In the genomic region with DNA sequence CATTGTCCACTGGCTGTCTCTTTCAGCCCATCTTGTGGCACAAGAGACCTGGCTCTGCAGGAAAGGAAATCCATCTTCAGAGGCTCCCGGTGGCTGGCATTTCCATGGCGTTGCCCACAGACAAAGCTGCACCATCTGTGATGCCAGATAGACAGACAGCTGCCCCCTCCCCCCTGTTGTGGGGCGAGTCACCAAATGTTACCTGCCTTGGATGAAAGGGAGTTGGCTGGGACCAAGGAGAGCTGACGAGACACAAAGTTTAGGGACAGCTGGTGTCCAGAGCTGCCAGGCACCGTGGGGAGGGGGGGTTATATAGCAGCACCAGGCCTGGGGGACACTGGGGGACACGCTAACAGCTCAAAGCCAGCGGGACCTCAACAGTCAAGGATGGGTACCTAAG, we compare ENCODE assay signal across 14 mouse cellular contexts.
DNase-seq lines count a peak whose midpoint lies in the region; ATAC-seq and TF ChIP-seq lines count a peak whose summit lies in the region.
"Had no signal": no experiment of that assay in that cellular context is flagged by ENCODE, and none has a peak within 500 bp of the region (broad histone marks: within the 10 kb centered on the region; RNA-seq: fewer than 3 reads in every experiment).

No protein-coding gene starts in this region.

- no peak overlapping the region for H3K4me2 ChIP-seq in midbrain, embryonic 14.5 days (ENCODE audit: low read length)
- no peak overlapping the region for H3K4me2 ChIP-seq in midbrain, embryonic 13.5 days (replicated peaks)
- no peak overlapping the region for H3K4me2 ChIP-seq in hindbrain, embryonic 16.5 days (ENCODE audit: low read length)
- no peak overlapping the region for H3K4me2 ChIP-seq in myocyte (ENCODE audit: low read depth)
- H3K4me2 ChIP-seq: limb, embryonic 13.5 days had no signal

- H3K36me3 ChIP-seq in midbrain, embryonic 14.5 days (ENCODE audit: control insufficient read depth, insufficient read depth, low read length): peaks cover 9% of the 10 kb centered on the region; the same call in 1 of the 2 replicates
- H3K36me3 ChIP-seq in midbrain, embryonic 13.5 days: peaks cover 28% of the 10 kb centered on the region
- H3K36me3 ChIP-seq in hindbrain, embryonic 16.5 days (ENCODE audit: control insufficient read depth, insufficient read depth, low read length): peaks cover 2% of the 10 kb centered on the region; the same call in 1 of the 2 replicates
- H3K36me3 ChIP-seq in myocyte (ENCODE audit: control insufficient read depth, insufficient read depth): no peaks in the 10 kb centered on the region
- no peaks in the 10 kb centered on the region for H3K36me3 ChIP-seq in embryonic facial prominence, embryonic 10.5 days (replicated peaks)
- H3K36me3 ChIP-seq: heart, embryonic 10.5 days; limb, embryonic 13.5 days had no signal

- no peak overlapping the region for H3ac ChIP-seq in myocyte (ENCODE audit: control insufficient read depth, insufficient read length)

- H3K9me3 ChIP-seq in midbrain, embryonic 14.5 days (ENCODE audit: control insufficient read depth, low read length): no peaks in the 10 kb centered on the region
- H3K9me3 ChIP-seq in midbrain, embryonic 13.5 days: no peaks in the 10 kb centered on the region
- no peaks in the 10 kb centered on the region for H3K9me3 ChIP-seq in hindbrain, embryonic 16.5 days (ENCODE audit: control insufficient read depth, low read length)
- H3K9me3 ChIP-seq in embryonic facial prominence, embryonic 10.5 days: no peaks in the 10 kb centered on the region
- H3K9me3 ChIP-seq: heart, embryonic 10.5 days; limb, embryonic 13.5 days had no signal

- H3K27me3 ChIP-seq in midbrain, embryonic 14.5 days (ENCODE audit: control insufficient read depth, insufficient read depth, low read length): no peaks in the 10 kb centered on the region
- H3K27me3 ChIP-seq in midbrain, embryonic 13.5 days: no peaks in the 10 kb centered on the region
- no peaks in the 10 kb centered on the region for H3K27me3 ChIP-seq in hindbrain, embryonic 16.5 days (replicated peaks; ENCODE audit: control insufficient read depth, insufficient read depth, low read length)
- no peaks in the 10 kb centered on the region for H3K27me3 ChIP-seq in myocyte (ENCODE audit: control insufficient read depth, insufficient read depth, insufficient read length)
- H3K27me3 ChIP-seq in embryonic facial prominence, embryonic 10.5 days (replicated peaks; ENCODE audit: low read depth, poor library complexity, severe bottlenecking): peaks cover 6% of the 10 kb centered on the region; the same call in 1 of the 2 replicates
- H3K27me3 ChIP-seq: limb, embryonic 13.5 days had no signal

- intact Hi-C loops in left cerebral cortex, adult 2 months (cut with DNase I): no loop called here

- 60% methylated on average over 7 of the region's 7 CpGs for WGBS in midbrain, embryonic 14.5 days
- WGBS in midbrain, embryonic 13.5 days: 69% methylated on average over 7 of the region's 7 CpGs
- whole genome bisulfite sequencing in hindbrain, embryonic 16.5 days: 39% methylated on average over 7 of the region's 7 CpGs
- 81% methylated on average over 7 of the region's 7 CpGs for WGBS in embryonic facial prominence, embryonic 10.5 days

- no peak for DNase-seq in midbrain, embryonic 14.5 days
- DNase-seq in cerebellum, postnatal 25 days: peak; percentile 87 to 91
- no peak for DNase-seq in embryonic facial prominence, embryonic 10.5 days (ENCODE audit: low spot score)
- no peak for DNase-seq in left cerebral cortex, adult 2 months (ENCODE audit: extremely low spot score in 1 of 2, low spot score in 2 of 2)
- no peak for DNase-seq in lung, adult 18-20 months
- DNase-seq: kidney, postnatal 36 days; lung, adult 2 months; right cerebral cortex, adult 18-20 months; thymus, adult 2 months had no signal

- 0 out of 2 replicates have a peak overlapping the region, but pooled peaks have one; percentile 26 for H3K27ac ChIP-seq in midbrain, embryonic 14.5 days (replicated peaks; ENCODE audit: low read depth, low read length)
- no peak overlapping the region for H3K27ac ChIP-seq in midbrain, embryonic 13.5 days
- H3K27ac ChIP-seq in hindbrain, embryonic 16.5 days (ENCODE audit: low read depth, low read length): peak overlapping the region; percentile 62
- no peak overlapping the region for H3K27ac ChIP-seq in embryonic facial prominence, embryonic 10.5 days (replicated peaks)
- H3K27ac ChIP-seq in left cerebral cortex, adult 2 months: no peak overlapping the region
- H3K27ac ChIP-seq: heart, embryonic 10.5 days; limb, embryonic 13.5 days had no signal

- no peak for TF ChIP-seq POLR2A in myocyte (IDR thresholded peaks at IDR 0.05; ENCODE audit: insufficient read length, low read depth)

- no peaks in the 10 kb centered on the region for H3K79me2 ChIP-seq in myocyte (ENCODE audit: control insufficient read depth, insufficient read depth)

- TF ChIP-seq CTCF in left cerebral cortex, adult 2 months (IDR thresholded peaks at IDR 0.05): no peak

- H3K4me3 ChIP-seq in midbrain, embryonic 14.5 days (replicated peaks; ENCODE audit: low read depth, low read length): no peak overlapping the region
- no peak overlapping the region for H3K4me3 ChIP-seq in midbrain, embryonic 13.5 days (replicated peaks)
- H3K4me3 ChIP-seq in hindbrain, embryonic 16.5 days (ENCODE audit: low read length): no peak overlapping the region
- H3K4me3 ChIP-seq in myocyte: no peak overlapping the region
- H3K4me3 ChIP-seq in embryonic facial prominence, embryonic 10.5 days: no peak overlapping the region
- H3K4me3 ChIP-seq in left cerebral cortex, adult 2 months: no peak overlapping the region
- H3K4me3 ChIP-seq: heart, embryonic 10.5 days; limb, embryonic 13.5 days had no signal

- H3K4me1 ChIP-seq in midbrain, embryonic 14.5 days (ENCODE audit: control insufficient read depth, insufficient read depth, low read length): peaks cover 19% of the 10 kb centered on the region
- peaks cover 30% of the 10 kb centered on the region for H3K4me1 ChIP-seq in midbrain, embryonic 13.5 days (replicated peaks)
- no peaks in the 10 kb centered on the region for H3K4me1 ChIP-seq in hindbrain, embryonic 16.5 days (ENCODE audit: control insufficient read depth, insufficient read depth, low read depth, low read length)
- H3K4me1 ChIP-seq in embryonic facial prominence, embryonic 10.5 days: peaks cover 29% of the 10 kb centered on the region

- no peak for ATAC-seq in midbrain, embryonic 14.5 days (ENCODE audit: low FRiP score, low TSS enrichment)
- no peak for ATAC-seq in midbrain, embryonic 13.5 days
- ATAC-seq in hindbrain, embryonic 16.5 days: peak; percentile 70

- H3K9ac ChIP-seq in midbrain, embryonic 14.5 days (replicated peaks; ENCODE audit: low read length): no peak overlapping the region
- H3K9ac ChIP-seq in midbrain, embryonic 13.5 days (replicated peaks): no peak overlapping the region
- H3K9ac ChIP-seq in hindbrain, embryonic 16.5 days (ENCODE audit: low read depth, low read length): no peak overlapping the region
- H3K9ac ChIP-seq: limb, embryonic 13.5 days had no signal

TF ChIP-seq in myocyte, 11 proteins besides CTCF, POLR2A, EP300 and RAD21:
- TF ChIP-seq SRF (IDR thresholded peaks at IDR 0.05; ENCODE audit: control insufficient read depth, insufficient read length, low read depth) (no peak), MYOD1 (IDR thresholded peaks at IDR 0.05; ENCODE audit: control insufficient read depth in 1 of 3, insufficient read length in 2 of 3, low read depth in 2 of 3) (peak in 2 of 3 experiments; percentile 21 to 61), USF1 (IDR thresholded peaks at IDR 0.05; ENCODE audit: low read depth) (no peak), POLR2AphosphoS2 (IDR thresholded peaks at IDR 0.05; ENCODE audit: insufficient read length, low read depth) (no peak), TCF12 (IDR thresholded peaks at IDR 0.05; ENCODE audit: insufficient read depth, poor library complexity, severe bottlenecking) (no peak), MAX (IDR thresholded peaks at IDR 0.05; ENCODE audit: low read depth) (no peak), MYOG (IDR thresholded peaks at IDR 0.05; ENCODE audit: control insufficient read depth in 1 of 3, insufficient read depth in 1 of 3, insufficient read length in 2 of 3, low read depth in 2 of 3) (peak in 2 of 3 experiments; percentile 19 to 22), CEBPB (IDR thresholded peaks at IDR 0.05; ENCODE audit: insufficient read depth, poor library complexity, severe bottlenecking) (no peak), TCF3 (IDR thresholded peaks at IDR 0.05; ENCODE audit: insufficient read length, low read depth) (no peak), E2F4 (IDR thresholded peaks at IDR 0.05; ENCODE audit: insufficient read depth) (no peak)

Comparison
In these comparisons a context has a peak if more than half of its experiments do, and no peak if none do; other contexts are left out.
1. H3K27ac ChIP-seq: peak in midbrain, embryonic 14.5 days (single experiment) and hindbrain, embryonic 16.5 days (single experiment); none in midbrain, embryonic 13.5 days (single experiment), embryonic facial prominence, embryonic 10.5 days (single experiment) and left cerebral cortex, adult 2 months (single experiment).
2. DNase-seq: peak in cerebellum, postnatal 25 days (2 of 2); none in midbrain, embryonic 14.5 days (single experiment), embryonic facial prominence, embryonic 10.5 days (single experiment), left cerebral cortex, adult 2 months (0 of 2) and lung, adult 18-20 months (0 of 2).